Mouse (Mus musculus) stomach, postnatal 0 days (tissue): ENCODE data around the gene Arap1.

ENCODE experiments used
- CTCF ChIP-seq: IDR thresholded peaks from 2 replicates; pipeline ENCODE4 v1.5.1; 2016; ENCODE audit warnings: antibody characterized with exemption, low read depth, mild to moderate bottlenecking, moderate library complexity
- EP300 ChIP-seq: optimal IDR thresholded peaks from 2 replicates; pipeline ENCODE3; 2016; ENCODE audit warnings: antibody characterized with exemption

GRCm38 (mm10) chr7:101373082-101373481, 25.2 kb downstream of the Arap1 start:
- TF ChIP-seq CTCF (no peak), EP300 (no peak)
